Mouse (Mus musculus) large intestine, adult 2 months (tissue): Measurements from ENCODE around the gene Gja8. TPM values are rescaled to one million over a fixed set of nuclear protein-coding genes. Genes with fewer than 3 reads are reported as not detected.

Experiments
- DNase-seq: peaks from one replicate; pipeline ENCODE4 v3.0.0-alpha.2; 2012; ENCODE audit warnings: low read depth, low spot score
- WGBS: fragments of 180-500 bp; shearing (Covaris S2); methylation state at CpG from one replicate; pipeline ENCODE4 v1.1.7; 2018; 5-methylcytosine and 5-hydroxymethylcytosine counted together
- polyA plus RNA-seq: library from polyadenylated mRNA; depleted of rRNA; stranded (reverse); fragments of >200 nt; gene quantifications from 2 replicates; pipeline ENCODE4 v1.2.3, GENCODE M21; 2012; rRNA removed

The Gja8 gene
- polyA plus RNA-seq, result not detected in 2 replicates

DNA sequence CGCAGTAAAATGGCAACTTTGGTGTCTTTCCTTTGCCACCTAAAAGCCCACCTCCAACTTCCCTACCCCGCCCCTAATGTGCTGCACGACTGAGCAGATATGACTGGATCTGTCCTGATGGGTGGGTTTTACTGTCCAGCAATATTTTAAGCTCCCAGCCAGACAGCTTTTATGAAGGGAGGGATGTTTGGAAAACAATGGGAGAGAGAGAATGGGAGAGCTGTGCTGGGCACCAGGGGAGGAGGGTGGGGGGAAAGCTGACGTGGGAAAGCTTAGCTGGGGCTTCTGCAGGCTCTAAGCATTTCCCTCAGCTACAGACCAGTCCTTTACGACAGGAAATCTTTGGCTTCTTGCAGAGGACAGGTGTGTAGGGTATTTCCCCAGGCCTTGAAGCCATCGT is at the start of gene Gja8:
Gene Gja8, minus strand, starts transcription at position 101 of the 400 bp plus-strand sequence.
- WGBS, result 47% methylated on average over 6 of the region's 6 CpGs
- no peak for DNase-seq

DNA sequence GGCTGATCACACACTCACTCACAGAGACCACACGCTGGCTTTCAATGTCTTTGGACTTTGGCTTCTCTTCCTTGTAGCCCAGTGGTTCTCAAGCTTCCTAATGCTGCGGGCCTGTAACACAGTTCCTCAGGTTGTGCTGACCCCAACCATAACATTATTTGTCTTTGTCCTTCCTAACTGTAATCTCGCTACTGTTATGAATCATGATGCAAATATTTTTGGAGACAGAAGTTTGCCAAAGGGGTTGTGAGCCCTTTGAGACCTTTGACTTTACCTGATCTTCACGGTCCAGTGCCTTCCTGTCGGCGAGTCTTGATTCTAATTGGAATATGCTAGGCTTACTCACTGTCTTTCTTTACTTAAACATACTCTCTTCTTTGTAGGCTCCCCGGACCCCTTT is 48.6 kb upstream of the Gja8 start:
- 67% methylated on average over 7 of the region's 7 CpGs for WGBS
- DNase-seq, result no peak

DNA sequence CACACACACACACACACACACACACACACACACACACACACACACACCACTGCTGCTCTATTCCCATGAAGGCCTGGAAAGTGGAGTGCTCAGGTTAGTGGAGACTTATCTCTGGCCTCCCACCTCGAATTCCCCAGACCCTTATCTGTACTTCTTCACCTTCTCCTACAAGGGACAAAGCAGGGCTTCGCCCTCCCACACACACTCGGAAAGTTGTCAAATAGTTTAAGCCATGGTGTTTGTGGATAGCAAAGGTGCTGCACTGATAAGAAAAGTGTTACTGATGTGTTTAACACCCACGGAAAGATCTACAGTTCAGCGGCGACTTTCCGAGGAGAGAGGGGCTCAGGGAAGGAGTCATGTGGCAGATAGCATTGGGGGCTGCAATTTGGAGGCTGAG is 45.2 kb upstream of the Gja8 start:
- 40% methylated on average over 7 of the region's 7 CpGs for WGBS
- DNase-seq, result no peak

DNA sequence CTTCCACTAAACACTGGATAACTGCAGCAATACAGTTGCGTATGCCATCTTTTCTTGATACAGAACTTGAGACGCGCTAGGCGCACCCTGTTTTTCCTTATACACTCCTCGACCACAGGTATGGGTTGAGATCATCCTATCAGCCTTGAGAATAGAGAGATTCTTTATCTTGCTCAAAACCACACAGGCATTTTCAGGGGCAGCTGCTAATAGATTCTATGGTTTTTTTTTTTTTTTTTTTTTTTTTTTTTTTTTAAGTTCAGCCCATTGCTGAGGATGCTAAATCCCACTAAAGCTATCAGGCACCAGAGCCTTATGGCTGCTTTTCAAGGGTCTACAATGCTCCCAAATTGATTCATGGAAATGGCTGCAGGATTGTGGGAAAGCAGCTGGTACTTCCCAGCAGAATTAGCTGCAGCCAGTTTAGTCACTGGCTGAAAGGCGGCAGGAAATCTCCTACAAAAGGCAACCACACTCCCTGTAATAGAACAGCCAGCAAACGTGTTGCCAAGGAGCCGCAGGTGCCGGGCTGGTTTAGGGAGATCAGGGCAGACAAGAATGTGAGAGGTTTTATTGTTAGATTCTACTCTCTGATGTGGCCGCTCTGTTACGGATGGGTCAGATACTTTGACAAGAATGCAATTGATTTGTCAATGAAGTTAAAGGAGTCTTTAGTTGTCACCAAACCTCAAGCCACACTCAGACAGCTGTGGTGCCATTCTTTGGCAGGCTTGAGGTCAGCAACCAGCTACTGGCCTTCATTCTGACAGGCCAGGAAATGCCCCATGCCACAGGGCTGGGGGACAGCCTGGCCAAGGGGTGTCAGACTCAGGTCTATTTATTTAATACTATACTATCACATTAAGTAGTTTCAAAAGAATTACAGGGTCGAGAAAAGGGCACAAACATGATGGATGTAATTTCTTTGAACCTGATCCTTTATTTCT is 37.5 kb upstream of the Gja8 start:
- no peak for DNase-seq
- WGBS, result 67% methylated on average over 12 of the region's 12 CpGs

DNA sequence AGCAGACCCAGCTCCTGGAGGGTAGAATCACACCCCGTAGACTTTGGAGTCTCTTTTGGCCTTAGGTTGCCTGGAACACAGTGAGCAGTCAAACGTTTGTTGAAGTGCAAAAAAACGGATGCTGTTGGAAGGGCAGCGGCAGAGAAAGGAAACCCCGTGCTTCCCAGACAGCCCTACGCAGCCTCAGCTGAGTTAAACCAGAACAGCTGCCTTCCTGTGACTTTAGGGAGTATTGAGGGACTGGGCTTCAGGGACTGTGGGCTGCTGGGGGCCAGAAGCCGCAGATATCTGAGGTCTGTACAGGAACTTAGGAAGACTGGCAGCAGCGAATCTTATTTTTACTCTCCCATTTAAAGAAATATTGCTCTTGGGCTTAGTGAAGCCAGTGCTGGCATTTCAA is 34.8 kb upstream of the Gja8 start:
- DNase-seq, result no peak
- 42% methylated on average over 8 of the region's 8 CpGs for WGBS

DNA sequence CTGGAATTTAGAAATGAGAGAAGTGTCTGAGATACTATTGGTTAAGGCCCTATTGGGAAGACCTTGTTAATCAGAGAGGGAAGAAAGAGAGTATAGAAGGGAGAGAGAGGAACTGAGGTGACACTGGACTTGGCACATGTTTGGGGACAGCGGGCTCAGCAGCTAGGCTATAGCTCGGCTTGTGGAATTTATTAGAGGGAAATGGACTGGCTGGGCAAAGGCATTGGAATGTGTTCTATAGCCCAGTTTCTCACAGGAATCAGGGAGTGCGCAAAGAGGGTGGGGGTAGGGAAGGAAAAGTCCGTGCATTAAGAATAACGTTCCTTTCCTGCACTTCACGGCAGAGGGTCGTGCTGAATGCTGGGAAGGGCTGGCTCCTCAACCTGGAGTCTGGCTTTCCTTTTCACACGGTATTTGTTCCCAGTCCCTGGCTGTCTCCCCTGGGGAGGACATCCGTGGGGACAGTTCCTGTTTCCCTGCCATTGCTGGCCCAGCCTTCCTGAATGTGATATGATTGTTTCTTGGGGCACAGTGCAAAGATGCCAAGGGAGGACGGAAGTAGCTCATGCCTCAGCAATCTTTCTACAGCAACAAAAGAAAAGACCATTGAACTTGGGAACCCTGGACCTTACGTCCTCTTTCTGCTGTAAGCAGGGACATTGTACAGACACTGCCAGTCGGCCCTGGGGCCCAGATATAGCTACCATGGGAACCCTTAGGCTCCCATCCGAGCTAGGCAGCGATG is 27.8 kb upstream of the Gja8 start:
- DNase-seq, result no peak
- WGBS, result 25% methylated on average over 14 of the region's 14 CpGs

DNA sequence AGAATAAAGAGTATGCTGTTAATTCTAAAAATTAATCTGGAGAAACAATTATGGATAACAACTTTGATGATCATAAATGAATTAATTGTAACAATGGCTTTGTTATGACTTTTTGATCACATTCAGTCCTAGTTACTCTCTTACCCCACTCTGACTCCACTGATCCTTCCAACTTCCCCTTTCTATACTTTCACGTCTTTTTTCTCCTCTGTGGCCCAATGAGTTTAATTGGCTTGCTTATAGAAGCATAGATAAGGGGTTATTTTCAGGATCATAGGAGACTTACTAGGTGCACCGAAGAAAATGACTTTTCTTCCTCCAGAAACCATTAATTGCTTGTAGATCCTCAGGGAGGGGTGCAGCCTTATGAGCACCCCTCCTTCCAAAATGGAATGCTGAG is 16.9 kb upstream of the Gja8 start:
- no peak for DNase-seq
- 83% methylated on average over 2 of the region's 2 CpGs for WGBS

DNA sequence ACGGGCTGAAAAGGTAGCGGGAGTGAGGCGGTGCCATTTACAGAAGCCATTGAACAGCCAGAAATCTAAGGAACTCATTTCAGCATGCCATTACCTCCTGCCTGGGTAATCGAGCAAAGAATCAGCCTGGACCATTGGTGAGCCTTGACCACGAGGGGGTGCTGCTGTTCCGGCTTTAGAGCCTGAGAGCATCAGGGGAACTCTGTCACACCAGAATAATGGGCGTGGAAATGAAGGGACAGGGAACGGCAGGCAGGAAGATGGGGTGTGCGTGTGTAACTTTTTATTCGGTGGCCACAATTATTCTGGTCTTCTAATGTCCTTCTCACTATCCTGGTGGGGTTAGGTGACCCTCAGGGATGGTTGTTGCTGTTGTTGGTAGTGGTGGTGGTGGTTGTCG is 12.9 kb upstream of the Gja8 start:
- WGBS, result 13% methylated on average over 11 of the region's 11 CpGs
- peak; percentile 66 for DNase-seq

DNA sequence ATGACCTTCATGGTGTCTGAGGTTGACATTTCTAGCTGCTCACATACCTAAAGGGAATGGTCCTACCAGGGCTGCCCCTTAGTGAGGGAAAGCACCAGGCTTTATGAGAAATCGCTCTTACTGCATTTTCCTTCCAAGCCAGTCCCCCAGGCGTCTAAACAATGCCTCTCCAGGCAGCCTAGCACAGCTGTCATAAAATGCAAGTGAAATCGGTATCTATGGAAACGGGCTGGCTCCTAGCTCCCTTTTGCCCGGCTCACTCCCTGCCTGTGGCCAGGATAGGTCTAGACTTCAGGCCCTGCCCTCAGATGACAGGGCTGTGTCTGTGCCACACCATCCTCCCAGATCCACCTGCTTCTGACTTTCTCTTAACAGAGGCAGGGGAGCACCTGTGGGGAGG is 11.8 kb upstream of the Gja8 start:
- WGBS, result 24% methylated on average over 5 of the region's 5 CpGs
- DNase-seq, result no peak

DNA sequence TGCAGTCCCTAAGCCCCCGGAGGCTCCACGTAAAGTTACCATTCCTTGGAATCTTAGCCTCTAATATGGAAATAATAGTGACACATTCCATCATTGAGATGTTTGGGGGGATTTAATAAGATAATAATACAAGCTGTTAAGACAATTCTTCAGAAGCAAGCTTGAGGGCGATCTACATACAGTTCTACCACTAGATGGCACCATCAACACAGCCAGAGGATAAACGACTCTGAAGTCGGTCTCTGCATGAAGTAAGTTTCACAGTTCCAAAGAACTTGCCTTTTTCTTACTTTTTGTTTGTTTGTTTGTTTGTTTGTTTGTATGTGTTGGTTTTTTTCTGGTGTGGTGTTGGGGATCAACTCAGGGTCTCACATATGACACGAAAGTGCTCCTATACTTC is 10.4 kb upstream of the Gja8 start:
- DNase-seq, result peak; percentile 29
- WGBS, result 10% methylated on average over 6 of the region's 6 CpGs

DNA sequence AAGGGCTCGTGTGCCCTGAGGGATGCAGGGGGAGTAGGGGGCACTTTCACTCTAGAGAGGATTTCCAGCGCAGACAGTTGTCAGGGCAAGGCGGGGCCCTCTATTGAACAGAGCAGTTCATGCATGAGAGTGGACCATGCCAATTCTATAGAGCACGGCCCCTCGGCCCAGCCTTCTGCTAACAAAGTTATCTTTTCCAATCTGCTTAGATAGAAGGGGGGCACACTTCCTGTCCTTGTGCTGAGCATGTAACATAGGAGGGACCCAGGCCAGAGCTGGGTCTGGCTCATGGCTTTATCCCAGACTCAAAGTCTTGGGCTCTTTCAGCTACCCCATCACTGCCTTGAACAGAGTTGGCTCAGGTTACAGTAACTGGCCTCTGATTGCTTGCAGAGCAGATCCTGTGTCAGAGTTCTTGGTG is 5.5 kb upstream of the Gja8 start:
- no peak for DNase-seq
- WGBS, result 38% methylated on average over 5 of the region's 5 CpGs

DNA sequence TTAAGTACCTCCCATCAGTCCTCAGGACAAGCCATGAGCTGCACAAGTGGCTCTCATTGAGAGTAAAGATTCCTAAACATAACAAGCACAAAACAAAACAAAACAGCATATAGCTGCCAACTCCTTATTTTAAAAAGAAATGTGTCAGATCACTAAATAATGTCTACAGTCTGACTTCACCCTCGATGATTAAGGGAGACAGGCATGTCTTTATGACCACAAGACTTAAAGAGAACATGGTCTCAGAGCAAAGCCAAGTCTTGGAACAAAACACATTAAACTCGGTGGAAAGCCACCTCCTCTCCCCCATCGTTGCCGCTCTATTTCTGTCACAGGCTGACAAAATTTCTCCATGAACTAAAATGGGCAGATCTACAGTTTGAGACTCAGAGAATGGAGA is 1.2 kb downstream of the Gja8 start:
- 69% methylated on average over 4 of the region's 4 CpGs for WGBS
- no peak for DNase-seq

DNA sequence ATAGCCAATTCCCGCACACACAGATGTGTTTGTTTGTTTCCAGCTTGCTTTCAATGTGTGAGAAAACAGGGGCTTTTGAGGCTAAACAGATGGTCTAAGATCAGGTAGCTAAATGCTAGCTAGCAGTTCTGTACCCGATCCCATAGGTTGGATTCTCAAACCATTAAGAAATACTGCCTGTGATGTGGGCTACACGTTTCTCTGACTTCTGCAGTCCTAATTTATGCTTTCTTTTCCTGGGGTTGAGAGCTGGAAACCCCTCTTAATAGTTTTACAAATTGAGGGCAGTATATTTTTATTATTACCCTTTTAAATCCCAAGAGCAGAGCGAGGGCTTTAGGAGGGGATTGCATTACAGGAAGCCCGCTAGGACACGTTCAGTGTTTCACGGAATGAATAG is 4.8 kb downstream of the Gja8 start:
- no peak for DNase-seq

DNA sequence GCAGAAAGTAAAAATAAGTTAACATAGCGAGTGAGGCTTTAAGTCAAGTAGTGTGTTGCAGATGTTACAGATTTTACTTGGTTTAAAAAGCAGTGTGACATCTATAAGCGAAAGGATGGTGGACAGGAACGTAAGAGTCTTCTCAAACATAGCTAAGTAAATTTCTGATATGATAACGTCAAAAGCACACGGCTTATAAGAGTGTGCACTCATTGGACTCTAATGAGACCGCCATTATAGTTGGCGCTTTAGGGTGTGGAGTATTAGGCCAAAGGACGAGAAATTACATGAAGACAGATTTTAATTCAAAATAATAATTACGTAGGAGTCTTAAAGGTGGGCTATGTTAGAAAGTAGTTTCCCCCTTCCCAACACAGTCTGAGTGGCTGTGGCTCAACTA is 20.2 kb downstream of the Gja8 start:
- 32% methylated on average over 9 of the region's 9 CpGs for WGBS
- DNase-seq, result peak; percentile 4

More for the DNA sequence above, 4.8 kb downstream of the Gja8 start:
- 46% methylated on average over 7 of the region's 7 CpGs for WGBS

DNA sequence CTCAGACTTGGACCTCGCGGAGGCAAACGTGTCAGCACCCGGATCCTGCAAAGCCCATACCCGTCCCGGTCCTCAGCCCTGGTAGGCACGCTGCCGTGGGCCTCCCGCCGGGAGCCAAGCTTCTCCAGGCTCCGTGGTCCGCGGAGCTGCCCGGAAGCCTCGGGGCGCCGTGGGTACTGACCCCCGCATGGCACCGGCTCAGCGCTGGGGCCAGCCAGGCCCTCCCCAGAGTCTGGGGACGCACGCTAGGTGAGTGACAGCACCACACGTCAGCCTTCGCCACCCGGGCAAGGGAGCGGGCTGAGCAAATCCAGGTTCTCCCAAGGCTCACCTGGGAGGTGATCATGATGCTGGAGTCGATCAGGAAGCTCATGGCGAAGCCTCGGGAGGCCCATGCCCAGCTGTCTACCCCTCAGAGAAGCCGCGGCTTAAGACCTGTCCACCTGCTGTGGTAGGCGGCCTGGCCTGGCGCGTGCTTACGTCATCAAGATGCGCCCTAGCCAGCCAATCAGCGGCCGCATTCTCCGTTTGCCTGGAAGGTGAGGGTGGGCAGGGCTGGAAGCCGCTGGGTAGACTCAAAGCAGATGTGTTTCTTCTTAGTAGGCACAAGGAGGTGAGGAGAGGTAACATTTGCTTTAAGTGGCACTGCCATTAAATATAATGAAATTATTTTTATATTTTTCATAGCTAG is 20.8 kb downstream of the Gja8 start, which contains the start of gene Gpr89:
Gene Gpr89, minus strand, starts transcription at position 496 of the 691 bp plus-strand sequence.
- peak; percentile 88 for DNase-seq
- under 1% methylated on average over 40 of the region's 40 CpGs for WGBS

DNA sequence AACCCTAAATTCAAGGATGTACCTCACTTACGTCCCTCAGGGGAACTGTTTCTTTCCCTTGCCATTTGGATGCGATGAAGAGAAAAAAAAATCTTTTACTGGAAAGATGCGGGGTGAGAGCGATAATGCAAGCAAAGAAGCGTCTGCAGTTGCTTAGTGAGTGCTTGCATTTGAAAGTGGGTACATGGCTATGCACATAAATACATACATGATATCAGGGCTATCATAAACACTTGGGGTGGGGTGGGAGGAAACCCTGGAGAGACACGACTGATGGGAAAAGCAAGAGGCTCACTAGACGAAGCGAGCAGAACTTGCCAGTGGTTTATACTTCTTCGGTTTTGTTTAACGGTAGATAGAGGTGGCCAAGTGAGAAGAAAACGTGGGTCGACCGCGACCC is 21.4 kb downstream of the Gja8 start, which contains the start of gene Gja5:
Gene Gja5, plus strand, starts transcription at position 301 of the 400 bp plus-strand sequence.
- DNase-seq, result no peak
- WGBS, result 11% methylated on average over 14 of the region's 14 CpGs

DNA sequence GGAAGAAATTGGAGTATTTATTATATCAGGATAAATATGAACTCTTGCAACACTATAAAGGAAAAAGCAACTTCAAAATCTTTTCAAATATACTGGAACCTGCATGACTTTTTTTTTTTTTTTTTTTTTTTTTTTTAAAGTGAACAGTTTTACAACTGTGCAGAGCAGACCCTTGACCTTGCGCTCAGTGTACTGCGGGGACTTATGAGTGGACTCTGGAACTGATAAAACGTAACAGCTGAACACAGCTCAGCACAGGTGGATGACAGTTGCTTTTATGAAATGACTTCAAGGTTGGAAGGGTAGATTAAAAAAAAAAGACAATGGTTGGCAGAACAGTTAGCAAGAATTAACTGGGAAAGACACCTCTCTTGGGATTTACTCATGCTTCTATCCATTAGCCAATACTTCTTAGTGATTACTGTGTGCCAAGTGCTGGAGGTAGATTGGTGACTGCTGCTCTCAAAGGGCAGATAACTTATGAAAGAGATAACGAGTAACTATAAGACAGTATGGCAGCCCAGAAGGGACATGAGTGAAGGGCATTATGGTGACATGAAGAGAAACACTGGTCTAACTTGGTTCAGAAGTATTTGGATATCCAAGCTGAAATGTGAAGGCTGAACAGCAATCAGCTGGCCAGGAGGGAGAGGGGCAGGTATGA is 23.4 kb downstream of the Gja8 start:
- 34% methylated on average over 4 of the region's 4 CpGs for WGBS
- peak; percentile 35 for DNase-seq

DNA sequence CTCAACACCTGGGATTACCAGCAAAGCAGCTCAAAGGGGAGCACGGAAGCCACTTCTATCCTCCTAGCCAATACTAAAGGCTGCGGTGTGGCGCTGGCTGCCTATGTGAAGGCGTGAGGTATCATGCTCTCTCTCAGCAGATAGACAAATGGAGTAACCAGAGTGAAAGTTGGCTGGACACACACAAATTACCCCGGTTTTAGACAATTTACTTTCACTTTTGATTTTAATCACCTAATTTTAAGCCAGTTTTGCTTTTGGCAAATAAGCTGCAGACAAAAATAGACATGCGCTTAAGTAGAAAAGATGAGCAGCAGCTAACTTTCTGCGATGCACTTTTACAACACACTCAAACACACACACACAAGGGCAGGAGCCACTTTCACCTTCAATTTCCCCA is 42.1 kb downstream of the Gja8 start:
- no peak for DNase-seq
- 78% methylated on average over 7 of the region's 7 CpGs for WGBS

DNA sequence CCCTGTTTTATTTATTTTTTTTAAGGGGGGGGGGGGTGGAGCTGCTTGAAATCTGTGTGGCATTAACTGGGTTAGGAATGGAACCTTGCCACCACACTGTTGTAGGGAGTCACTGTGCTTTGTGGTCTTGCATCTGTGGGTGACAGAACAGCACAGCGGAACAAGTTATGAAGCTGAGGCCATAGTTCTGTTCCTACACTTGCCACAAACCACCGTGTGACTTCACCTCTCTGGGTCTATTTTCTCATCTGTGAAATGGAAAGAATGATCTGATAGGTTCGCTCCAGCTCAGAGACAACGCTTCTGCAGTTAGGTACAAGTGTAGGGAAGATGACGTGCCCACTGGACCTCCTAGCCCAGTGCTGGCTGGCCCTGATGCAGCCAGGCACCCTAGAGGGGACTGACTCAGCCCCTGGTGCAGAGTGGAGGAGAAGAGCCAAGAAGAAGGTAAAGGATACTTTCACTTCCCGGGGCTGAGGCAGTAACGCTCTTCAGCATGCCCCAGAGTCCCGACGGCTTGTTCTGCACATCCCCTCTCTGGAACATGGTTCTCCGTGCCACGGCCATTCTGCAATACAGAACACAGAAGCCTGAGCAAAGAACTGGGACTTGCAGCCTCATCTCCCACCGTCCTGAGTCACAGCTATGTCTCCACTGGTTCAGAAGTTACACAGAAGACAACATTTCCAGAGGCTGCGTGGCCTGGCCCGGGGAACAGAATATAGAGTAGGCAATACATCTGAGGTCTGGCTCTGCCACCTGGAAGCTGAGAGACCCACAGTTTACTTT is 43.6 kb downstream of the Gja8 start:
- DNase-seq, result no peak
- 92% methylated on average over 14 of the region's 14 CpGs for WGBS
